ENCODE assay signal across 10 mouse cellular contexts in the genomic region with DNA sequence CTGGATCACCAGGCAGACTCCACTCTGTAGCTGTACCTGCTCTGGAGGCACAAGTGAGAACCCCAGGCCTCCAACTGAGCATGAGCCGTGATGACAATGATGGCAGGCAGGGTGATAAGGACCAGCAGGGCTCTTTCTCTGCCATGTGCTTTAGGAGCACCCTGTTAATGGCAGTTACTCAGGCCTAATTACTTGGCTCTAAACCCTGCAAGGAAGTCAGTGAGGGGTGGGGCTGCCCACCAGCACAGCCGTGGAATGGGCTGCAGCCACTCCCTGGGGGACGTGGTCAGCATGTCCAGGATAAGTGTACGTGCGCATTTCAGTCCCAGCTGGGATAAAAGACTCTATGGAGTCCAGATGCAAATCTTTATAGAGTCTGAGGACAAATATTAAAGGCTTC. TPM values are rescaled to one million over a fixed set of nuclear protein-coding genes. Genes with fewer than 3 reads are reported as not detected.
DNase-seq lines count a peak whose midpoint lies in the region; ATAC-seq and TF ChIP-seq lines count a peak whose summit lies in the region.
"Had no signal": no experiment of that assay in that cellular context is flagged by ENCODE, and none has a peak within 500 bp of the region (broad histone marks: within the 10 kb centered on the region; RNA-seq: fewer than 3 reads in every experiment).

No protein-coding gene starts in this region.

- H3K9ac ChIP-seq in lung, embryonic 15.5 days, result peak overlapping the region; percentile 17; the same call in 1 of the 2 replicates
- no peak overlapping the region for H3K9ac ChIP-seq in heart, adult 2 months (ENCODE audit: low read depth, low read length)
- H3K9ac ChIP-seq in hindbrain, postnatal 0 days (replicated peaks; ENCODE audit: low read length), result no peak overlapping the region
- no peak overlapping the region for H3K9ac ChIP-seq in neural tube, embryonic 15.5 days (replicated peaks)

- 0 out of 2 replicates have a peak, but pooled peaks have one; percentile 21 for TF ChIP-seq EP300 in heart, adult 2 months (IDR thresholded peaks at IDR 0.05; ENCODE audit: insufficient read depth, low read depth, low read length)

- 30% methylated on average over 5 of the region's 5 CpGs for WGBS in lung, embryonic 15.5 days
- 26% methylated on average over 5 of the region's 5 CpGs for WGBS in heart, adult 2 months
- 28% methylated on average over 5 of the region's 5 CpGs for WGBS in hindbrain, postnatal 0 days
- 22% methylated on average over 5 of the region's 5 CpGs for WGBS in neural tube, embryonic 15.5 days
- 33% methylated on average over 5 of the region's 5 CpGs for WGBS in cerebellum, adult 2 months

- H3K36me3 ChIP-seq in lung, embryonic 15.5 days, result peaks cover 19% of the 10 kb centered on the region
- H3K36me3 ChIP-seq in heart, adult 2 months (ENCODE audit: control insufficient read depth, insufficient read depth, low read length), result peaks cover 3% of the 10 kb centered on the region; the same call in 1 of the 2 replicates
- H3K36me3 ChIP-seq in hindbrain, postnatal 0 days (ENCODE audit: insufficient read depth, low read length), result no peaks in the 10 kb centered on the region
- H3K36me3 ChIP-seq in neural tube, embryonic 15.5 days, result no peaks in the 10 kb centered on the region

- H3K4me3 ChIP-seq in lung, embryonic 15.5 days, result peak overlapping the region; percentile 64
- no peak overlapping the region for H3K4me3 ChIP-seq in heart, adult 2 months
- no peak overlapping the region for H3K4me3 ChIP-seq in hindbrain, postnatal 0 days (ENCODE audit: low read length)
- H3K4me3 ChIP-seq in neural tube, embryonic 15.5 days (replicated peaks), result no peak overlapping the region
- no peak overlapping the region for H3K4me3 ChIP-seq in left cerebral cortex, adult 2 months
- H3K4me3 ChIP-seq in cerebellum, adult 2 months (replicated peaks; ENCODE audit: insufficient read depth, low read depth, low read length), result no peak overlapping the region

- TF ChIP-seq POLR2A in heart, adult 2 months (IDR thresholded peaks at IDR 0.05; ENCODE audit: insufficient read depth, low read depth, low read length), result no peak
- no peak for TF ChIP-seq POLR2A in cerebellum, adult 2 months (IDR thresholded peaks at IDR 0.05; ENCODE audit: borderline replicate concordance, insufficient read depth, low read length)

- H3K27me3 ChIP-seq in lung, embryonic 15.5 days, result peaks cover 93% of the 10 kb centered on the region
- peaks cover 4% of the 10 kb centered on the region; the same call in 1 of the 2 replicates for H3K27me3 ChIP-seq in heart, adult 2 months (ENCODE audit: control insufficient read depth, insufficient read depth, low read length)
- H3K27me3 ChIP-seq in hindbrain, postnatal 0 days (ENCODE audit: insufficient read depth, low read length), result peaks cover 62% of the 10 kb centered on the region
- peaks cover 83% of the 10 kb centered on the region for H3K27me3 ChIP-seq in neural tube, embryonic 15.5 days (replicated peaks)
- peaks cover 4% of the 10 kb centered on the region; the same call in 1 of the 2 replicates for H3K27me3 ChIP-seq in cerebellum, adult 2 months (ENCODE audit: control insufficient read depth, insufficient read depth, low read length)

- no peaks in the 10 kb centered on the region for H3K9me3 ChIP-seq in lung, embryonic 15.5 days
- H3K9me3 ChIP-seq in hindbrain, postnatal 0 days (ENCODE audit: low read length), result 0 out of 2 replicates have a peak, but pooled peaks cover 1% of the 10 kb centered on the region
- H3K9me3 ChIP-seq in neural tube, embryonic 15.5 days (replicated peaks), result no peaks in the 10 kb centered on the region

- H3K4me2 ChIP-seq in lung, embryonic 15.5 days, result peak overlapping the region; percentile 59
- no peak overlapping the region for H3K4me2 ChIP-seq in hindbrain, postnatal 0 days (ENCODE audit: low read depth, low read length)
- H3K4me2 ChIP-seq in neural tube, embryonic 15.5 days, result peak overlapping the region; percentile 15

- no peak for DNase-seq in lung, postnatal 36 days
- DNase-seq in heart, adult 2 months, result peak; percentile 38 to 43
- DNase-seq in hindbrain, postnatal 0 days (ENCODE audit: low spot score), result no peak
- no peak for DNase-seq in left cerebral cortex, adult 2 months (ENCODE audit: extremely low spot score in 1 of 2, low spot score in 2 of 2)
- DNase-seq in cerebellum, adult 11-12 months, result no peak
- no peak for DNase-seq in cerebellum, adult 2 months
- DNase-seq: cerebellum, postnatal 25 days; kidney, postnatal 14 days had no signal

- ATAC-seq in lung, embryonic 15.5 days (ENCODE audit: borderline replicate concordance, extremely low read depth, low FRiP score, low TSS enrichment), result peak; percentile 44; the same call in 1 of the 2 replicates
- ATAC-seq in hindbrain, postnatal 0 days, result no peak
- no peak for ATAC-seq in neural tube, embryonic 15.5 days (ENCODE audit: low FRiP score)

- intact Hi-C loops in heart, adult 2 months (cut with DNase I), result no loop called here
- intact Hi-C loops in left cerebral cortex, adult 2 months (cut with DNase I), result no loop called here

- H3K79me2 ChIP-seq in heart, adult 2 months (replicated peaks; ENCODE audit: control insufficient read depth, insufficient read depth, low read length), result 0 out of 2 replicates have a peak, but pooled peaks cover 2% of the 10 kb centered on the region

- no peak for TF ChIP-seq CTCF in heart, adult 2 months (IDR thresholded peaks at IDR 0.05)
- no peak for TF ChIP-seq CTCF in hindbrain, postnatal 0 days (IDR thresholded peaks at IDR 0.05; ENCODE audit: low read depth)
- TF ChIP-seq CTCF in left cerebral cortex, adult 2 months (IDR thresholded peaks at IDR 0.05), result no peak
- TF ChIP-seq CTCF in cerebellum, adult 2 months (IDR thresholded peaks at IDR 0.05; ENCODE audit: borderline replicate concordance, insufficient read depth, low read depth, low read length), result no peak

- 0 out of 2 replicates have a peak overlapping the region, but pooled peaks have one; percentile 31 for H3K27ac ChIP-seq in lung, embryonic 15.5 days
- H3K27ac ChIP-seq in heart, adult 2 months, result peak overlapping the region; percentile 43
- H3K27ac ChIP-seq in hindbrain, postnatal 0 days, result peak overlapping the region; percentile 6; the same call in 1 of the 2 replicates
- no peak overlapping the region for H3K27ac ChIP-seq in neural tube, embryonic 15.5 days (replicated peaks)
- H3K27ac ChIP-seq in left cerebral cortex, adult 2 months, result no peak overlapping the region
- no peak overlapping the region for H3K27ac ChIP-seq in cerebellum, adult 2 months (ENCODE audit: insufficient read depth, low read length)

- H3K4me1 ChIP-seq in lung, embryonic 15.5 days, result peaks cover 11% of the 10 kb centered on the region; the same call in 1 of the 2 replicates
- H3K4me1 ChIP-seq in heart, adult 2 months (ENCODE audit: control insufficient read depth, insufficient read depth, low read length), result 0 out of 2 replicates have a peak, but pooled peaks cover 2% of the 10 kb centered on the region
- no peaks in the 10 kb centered on the region for H3K4me1 ChIP-seq in hindbrain, postnatal 0 days (ENCODE audit: insufficient read depth, low read length)
- H3K4me1 ChIP-seq in neural tube, embryonic 15.5 days, result peaks cover 17% of the 10 kb centered on the region
- H3K4me1 ChIP-seq in cerebellum, adult 2 months (ENCODE audit: control insufficient read depth, insufficient read depth, low read length), result no peaks in the 10 kb centered on the region

RNA-seq across cellular contexts. Expression of a gene that starts 5.7 kb away (rescaled TPM):
- 600 and 609 TPM in 2 replicates for polyA plus RNA-seq in lung, embryonic 15.5 days (2015; fragmentation: Nextera tagmentation; extraction: Ambion mirVana)
- total RNA-seq in heart, adult 2 months (2021), result 10 to 100 TPM; 65.1 to 66.2 TPM
- 36.9 and 63.5 TPM in 2 replicates for polyA plus RNA-seq in heart, adult 2 months (2012; rRNA removed)
- total RNA-seq in hindbrain, postnatal 0 days (2014; rRNA removed), result 92.9 and 111 TPM in 2 replicates
- 45.6 and 48.7 TPM in 2 replicates for polyA plus RNA-seq in hindbrain, postnatal 0 days (2015; fragmentation: Nextera tagmentation; extraction: Ambion mirVana)
- polyA plus RNA-seq in neural tube, embryonic 15.5 days (2015; fragmentation: Nextera tagmentation; extraction: Ambion mirVana), result 84.1 and 120 TPM in 2 replicates
- 10 to 100 TPM; 30.5 to 35.1 TPM for total RNA-seq in left cerebral cortex, adult 2 months (2021)
- polyA plus RNA-seq in cerebellum, adult 2 months (2012; rRNA removed), result 34.9 and 35.7 TPM in 2 replicates

Comparison
In these comparisons a context has a peak if more than half of its experiments do, and no peak if none do; other contexts are left out.
1. H3K27ac ChIP-seq: peak in lung, embryonic 15.5 days (single experiment), heart, adult 2 months (single experiment) and hindbrain, postnatal 0 days (single experiment); none in neural tube, embryonic 15.5 days (single experiment), left cerebral cortex, adult 2 months (single experiment) and cerebellum, adult 2 months (single experiment).
2. DNase-seq: peak in heart, adult 2 months (2 of 2); none in lung, postnatal 36 days (single experiment), hindbrain, postnatal 0 days (single experiment), left cerebral cortex, adult 2 months (0 of 2), cerebellum, adult 11-12 months (single experiment) and cerebellum, adult 2 months (0 of 2).